Mouse (Mus musculus) heart, embryonic 13.5 days (tissue): ENCODE measurements around the gene Wnt1. TPM values are rescaled to one million over a fixed set of nuclear protein-coding genes. Genes with fewer than 3 reads are reported as not detected.

Source experiments
- ATAC-seq: fragments of 200-750 bp; cut with Nextera tagmentation; 2 replicates; pipeline ENCODE4 v1.8.0; 2017; ENCODE audit warnings: moderate TSS enrichment; ENCODE audit not compliant: insufficient number of reproducible peaks, low FRiP score, low TSS enrichment; ENCODE audit errors: extremely low read depth
- H3K27ac ChIP-seq: fragments of 300-500 bp; sonication (generic); replicated peaks from 2 replicates; pipeline ENCODE4 v1.5.1; 2015; ENCODE audit warnings: moderate library complexity, mild to moderate bottlenecking, inconsistent platforms
- H3K27me3 ChIP-seq: fragments of 300-500 bp; sonication (generic); replicated peaks from 2 replicates; pipeline ENCODE4 v1.6.1; 2015; ENCODE audit warnings: mild to moderate bottlenecking, inconsistent platforms
- H3K36me3 ChIP-seq: fragments of 300-500 bp; sonication (generic); 2 replicates; pipeline ENCODE4 v1.6.1; 2015; ENCODE audit warnings: mild to moderate bottlenecking, inconsistent platforms
- H3K4me1 ChIP-seq: fragments of 300-500 bp; sonication (generic); 2 replicates; pipeline ENCODE4 v1.6.1; 2015; ENCODE audit warnings: inconsistent platforms
- H3K4me2 ChIP-seq: fragments of 300-500 bp; sonication (generic); 2 replicates; pipeline ENCODE4 v1.6.1; 2015; ENCODE audit warnings: inconsistent platforms, mild to moderate bottlenecking, moderate library complexity
- H3K4me3 ChIP-seq: fragments of 300-500 bp; sonication (generic); 2 replicates; pipeline ENCODE4 v1.5.1; 2015; ENCODE audit warnings: moderate library complexity, mild to moderate bottlenecking, inconsistent platforms
- H3K9ac ChIP-seq: fragments of 300-500 bp; sonication (generic); 2 replicates; pipeline ENCODE4 v1.6.1; 2015; ENCODE audit warnings: inconsistent platforms, mild to moderate bottlenecking, moderate library complexity
- H3K9me3 ChIP-seq: fragments of 300-500 bp; sonication (generic); 2 replicates; pipeline ENCODE4 v1.6.1; 2016; ENCODE audit warnings: inconsistent platforms
- WGBS: fragments of 180-500 bp; shearing (Covaris S2); methylation state at CpG from one replicate; pipeline ENCODE4 v1.1.7; 2015; ENCODE audit warnings: mixed read lengths; 5-methylcytosine and 5-hydroxymethylcytosine counted together
- polyA plus RNA-seq: library from polyadenylated mRNA; unstranded; fragments of >200 nt; fragmentation: Nextera tagmentation; extraction: Ambion mirVana; gene quantifications from 2 replicates; pipeline ENCODE4 v1.2.1, GENCODE M21; 2015

Gene Wnt1
- polyA plus RNA-seq, 1 experiment from 2014 or later: not detected

DNA sequence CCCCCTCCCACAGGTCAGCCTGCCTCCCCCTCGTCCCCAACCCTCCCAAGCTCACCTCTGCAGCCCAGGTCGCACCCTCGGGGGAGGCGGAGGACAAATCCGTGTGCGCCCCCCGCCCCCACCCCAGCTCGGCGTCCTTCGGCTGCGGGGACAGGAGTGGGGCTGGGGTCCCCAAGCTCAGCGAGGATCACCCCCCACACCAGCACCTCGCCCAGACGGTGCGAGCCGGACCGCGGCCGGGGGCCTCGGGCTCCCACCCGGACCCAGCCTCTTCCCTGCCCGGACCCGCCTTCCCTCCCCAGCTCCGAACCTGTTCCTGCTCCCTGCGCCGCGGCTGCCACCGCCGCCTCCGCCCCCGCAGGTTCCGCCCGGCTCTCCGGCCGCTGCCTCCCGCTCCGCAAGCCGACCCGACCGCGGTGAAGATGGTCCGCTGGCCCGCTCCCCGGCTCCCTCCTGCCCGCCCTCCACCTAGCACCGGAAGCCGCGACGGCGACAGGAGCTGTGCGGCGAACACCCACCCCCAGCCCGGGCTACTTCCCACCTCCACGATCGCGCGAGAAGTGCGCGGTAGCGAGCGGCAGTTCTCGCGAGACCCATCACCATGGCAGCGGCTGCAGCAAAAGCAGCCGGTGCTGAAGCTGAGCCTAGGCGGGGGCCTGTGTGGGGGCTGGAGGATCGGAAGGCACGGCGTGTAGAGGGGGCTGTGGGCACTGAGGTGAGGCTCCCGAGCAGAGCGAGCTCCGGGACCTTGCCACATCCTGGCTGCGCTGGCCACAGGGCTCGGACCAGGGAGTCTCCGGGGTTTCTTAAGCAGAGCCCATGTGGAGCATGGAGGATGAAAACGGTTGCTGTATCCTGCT is 26.8 kb upstream of the Wnt1 start, which contains the start of gene Arf3:
Gene Arf3 (minus strand): TSS at position 545 of the 860 bp plus-strand sequence.
- Histone ChIP-seq H3K4me3 (peak within 1 kb of the TSS; percentile 99), H3K36me3 (peaks cover 26% of the 10 kb centered on the region), H3K4me1 (peaks cover 18% of the 10 kb centered on the region), H3K4me2 (peak within 1 kb of the TSS; percentile 88), H3K9me3 (no peaks in the 10 kb centered on the region), H3K27ac (peak within 1 kb of the TSS; percentile 84), H3K27me3 (peaks cover 24% of the 10 kb centered on the region), H3K9ac (peak within 1 kb of the TSS; percentile 98)
- WGBS: under 1% methylated on average over 65 of the region's 76 CpGs
- peak; percentile 87 for ATAC-seq

DNA sequence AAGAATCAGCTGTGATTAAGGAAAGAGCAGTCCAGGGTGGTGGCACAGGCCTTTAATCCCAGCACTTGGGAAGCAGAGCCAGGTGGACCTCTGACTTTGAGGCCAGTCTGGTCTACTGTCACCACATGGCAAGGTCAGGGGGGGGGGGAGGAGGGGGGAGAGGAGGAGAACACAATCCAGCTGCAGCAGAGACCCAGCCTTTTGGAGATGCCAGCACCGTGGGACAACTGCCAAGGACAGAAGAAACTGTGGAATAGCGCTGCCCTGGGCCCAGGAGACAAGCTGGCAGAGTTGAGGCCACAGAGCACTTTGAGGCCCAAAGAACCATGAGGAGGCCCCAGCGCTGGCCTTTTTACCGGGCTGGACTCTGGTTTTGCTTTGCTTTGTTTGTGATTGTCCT is 23.7 kb upstream of the Wnt1 start:
- H3K4me3 ChIP-seq: no peak overlapping the region
- no peak overlapping the region for H3K9ac ChIP-seq
- no peak overlapping the region for H3K4me2 ChIP-seq
- H3K9me3 ChIP-seq: no peaks in the 10 kb centered on the region
- peaks cover 17% of the 10 kb centered on the region for H3K4me1 ChIP-seq
- ATAC-seq: no peak
- 59% methylated on average over 4 of the region's 4 CpGs for WGBS
- no peak overlapping the region for H3K27ac ChIP-seq
- peaks cover 53% of the 10 kb centered on the region for H3K27me3 ChIP-seq
- H3K36me3 ChIP-seq: 0 out of 2 replicates have a peak, but pooled peaks cover 2% of the 10 kb centered on the region

DNA sequence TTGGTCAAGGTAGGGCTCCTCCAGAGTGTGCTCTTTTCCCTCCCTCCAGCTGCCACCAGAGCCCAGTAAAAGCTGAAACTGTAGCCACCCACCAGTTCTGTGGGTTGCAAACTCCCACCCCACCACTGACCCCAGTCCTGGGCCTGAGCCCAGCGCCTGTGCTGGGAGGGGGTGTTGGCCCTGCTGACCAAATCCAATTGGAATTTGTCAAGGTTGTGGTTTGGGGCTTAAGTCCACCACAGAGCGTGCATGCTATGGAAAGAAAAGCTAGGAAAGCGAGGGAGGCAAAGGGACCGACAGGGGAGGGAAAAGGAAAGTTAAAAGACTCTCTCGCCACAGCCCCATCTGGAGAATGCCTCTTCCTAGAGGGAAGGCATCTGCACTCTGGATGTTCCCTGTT is 21.4 kb upstream of the Wnt1 start:
- H3K9me3 ChIP-seq: no peaks in the 10 kb centered on the region
- H3K36me3 ChIP-seq: no peaks in the 10 kb centered on the region
- no peak overlapping the region for H3K4me3 ChIP-seq
- WGBS: 23% methylated on average over 5 of the region's 5 CpGs
- peaks cover 77% of the 10 kb centered on the region for H3K27me3 ChIP-seq
- no peak overlapping the region for H3K9ac ChIP-seq
- H3K27ac ChIP-seq: no peak overlapping the region
- H3K4me2 ChIP-seq: no peak overlapping the region
- ATAC-seq: no peak
- H3K4me1 ChIP-seq: peaks cover 17% of the 10 kb centered on the region

DNA sequence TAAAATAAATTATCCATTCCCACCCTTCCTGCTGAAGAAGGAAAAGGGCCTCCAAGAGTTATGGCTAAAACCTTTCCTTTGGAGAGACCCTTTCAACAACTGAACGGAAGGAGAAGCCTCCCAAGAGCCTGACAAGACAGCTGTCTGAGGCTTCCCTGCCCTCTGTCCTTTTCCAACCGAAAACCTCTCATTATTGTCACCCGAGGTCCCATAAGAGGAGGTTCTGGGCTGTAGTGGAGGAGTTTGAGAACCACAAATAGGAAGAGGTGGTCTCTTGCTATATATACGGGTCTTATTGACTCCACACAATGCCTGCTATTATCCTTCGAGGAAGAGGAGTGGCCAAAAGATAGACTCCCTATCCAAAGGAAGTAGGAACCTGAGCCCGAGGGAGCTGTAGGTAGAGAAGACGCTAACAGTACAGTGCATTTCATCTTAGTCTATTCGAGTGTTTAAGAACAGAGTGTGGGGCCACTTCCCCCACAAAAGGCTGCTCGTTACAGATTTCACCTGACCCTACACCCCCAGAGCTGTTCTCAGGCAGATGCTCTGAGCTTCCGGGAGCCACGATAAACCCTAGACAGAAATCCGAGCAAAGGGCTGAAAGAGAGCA is 17.7 kb upstream of the Wnt1 start:
- 8% methylated on average over 12 of the region's 12 CpGs for WGBS
- H3K4me3 ChIP-seq: peak overlapping the region; percentile 51
- H3K9ac ChIP-seq: peak overlapping the region; percentile 62
- no peak for ATAC-seq
- H3K27ac ChIP-seq: no peak overlapping the region
- peaks cover 25% of the 10 kb centered on the region for H3K4me1 ChIP-seq
- peak overlapping the region; percentile 74 for H3K4me2 ChIP-seq
- no peaks in the 10 kb centered on the region for H3K9me3 ChIP-seq
- H3K36me3 ChIP-seq: no peaks in the 10 kb centered on the region
- peaks cover 92% of the 10 kb centered on the region for H3K27me3 ChIP-seq

DNA sequence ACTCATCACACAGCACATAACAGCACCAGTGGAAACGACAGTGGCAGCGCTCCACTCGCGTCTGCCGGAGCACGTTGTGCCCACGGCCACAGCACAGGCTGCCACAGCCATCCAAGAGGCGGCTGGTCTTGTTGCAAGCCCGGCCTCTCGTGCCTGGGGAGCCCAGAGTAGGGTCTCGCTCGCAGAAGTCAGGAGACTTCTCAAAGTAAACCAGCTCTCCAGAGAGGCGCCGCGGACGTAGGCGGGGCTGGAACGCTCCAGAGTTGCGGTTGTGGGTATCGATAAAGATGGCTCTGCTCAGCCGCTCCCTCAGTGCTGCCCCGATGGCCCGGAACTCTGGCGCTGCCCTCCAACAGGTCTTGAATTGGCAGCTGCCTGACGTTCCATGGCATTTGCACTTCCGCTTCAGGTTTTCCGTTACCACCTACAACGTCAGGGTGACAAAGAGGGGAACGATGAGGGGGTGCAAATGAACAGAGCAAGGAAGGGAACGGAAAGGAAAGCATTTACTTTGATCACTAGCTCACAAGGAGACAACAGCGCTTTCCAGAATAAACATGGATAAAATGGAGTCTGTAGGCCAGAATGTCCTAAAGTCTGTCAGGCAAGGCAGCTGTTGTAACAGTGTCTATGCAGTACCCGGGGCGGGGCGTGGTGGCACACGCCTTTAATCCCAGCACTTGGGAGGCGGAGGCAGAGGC is 17.0 kb upstream of the Wnt1 start:
- H3K9ac ChIP-seq: peak overlapping the region; percentile 62
- 3% methylated on average over 36 of the region's 36 CpGs for WGBS
- peaks cover 33% of the 10 kb centered on the region for H3K4me1 ChIP-seq
- H3K27me3 ChIP-seq: peaks cover 99% of the 10 kb centered on the region
- H3K4me3 ChIP-seq: peak overlapping the region; percentile 51
- H3K9me3 ChIP-seq: no peaks in the 10 kb centered on the region
- no peak for ATAC-seq
- H3K4me2 ChIP-seq: peak overlapping the region; percentile 74
- no peak overlapping the region for H3K27ac ChIP-seq
- H3K36me3 ChIP-seq: no peaks in the 10 kb centered on the region

DNA sequence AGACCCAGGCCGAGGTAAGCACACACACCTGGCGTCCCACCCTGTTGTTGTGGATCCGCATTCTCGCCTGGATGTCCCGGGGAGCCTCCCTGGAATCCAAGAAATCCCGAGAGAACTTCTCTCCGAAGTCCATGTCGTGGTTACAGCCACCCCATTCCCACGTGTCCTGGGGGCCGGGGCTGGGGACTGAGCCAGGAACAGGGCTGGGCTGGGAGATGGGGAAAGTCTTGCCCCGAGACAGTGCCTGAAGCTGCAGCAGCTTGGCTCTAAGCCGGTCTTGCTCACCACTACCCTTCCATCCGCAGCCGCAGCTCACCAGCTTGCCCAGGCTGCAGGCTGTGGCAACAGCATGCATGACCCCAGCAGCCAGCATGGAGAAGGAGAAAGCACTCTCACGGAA is 15.6 kb upstream of the Wnt1 start:
- Histone ChIP-seq H3K36me3 (no peaks in the 10 kb centered on the region), H3K27me3 (peaks cover 99% of the 10 kb centered on the region), H3K4me1 (peaks cover 42% of the 10 kb centered on the region), H3K4me2 (no peak overlapping the region), H3K27ac (no peak overlapping the region), H3K9me3 (no peaks in the 10 kb centered on the region), H3K9ac (no peak overlapping the region), H3K4me3 (0 out of 2 replicates have a peak overlapping the region, but pooled peaks have one; percentile 8)
- ATAC-seq: no peak
- WGBS: 13% methylated on average over 15 of the region's 15 CpGs

DNA sequence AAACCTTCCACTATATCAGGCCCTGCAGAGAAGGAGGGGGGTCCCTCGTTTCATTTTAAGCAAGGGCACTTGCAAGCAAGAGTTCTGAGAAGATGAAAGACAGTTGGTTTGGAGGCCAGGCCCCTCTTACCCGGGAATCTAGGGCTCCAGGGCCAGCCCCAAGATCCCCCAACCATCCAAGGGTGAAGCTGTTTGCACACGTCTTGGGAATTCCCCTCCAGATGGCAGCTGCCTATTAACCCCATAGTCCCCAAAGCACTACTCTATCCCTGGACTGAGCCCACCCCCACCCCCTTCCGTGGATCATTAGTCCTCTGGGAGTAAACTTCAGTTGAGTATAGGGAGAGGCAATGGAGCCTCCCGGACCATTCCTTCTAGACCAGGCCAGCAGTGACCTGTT is 14.1 kb upstream of the Wnt1 start:
- Histone ChIP-seq H3K9me3 (no peaks in the 10 kb centered on the region), H3K9ac (no peak overlapping the region), H3K4me1 (peaks cover 50% of the 10 kb centered on the region), H3K27me3 (peaks cover 99% of the 10 kb centered on the region), H3K4me3 (no peak overlapping the region), H3K27ac (no peak overlapping the region), H3K4me2 (no peak overlapping the region), H3K36me3 (no peaks in the 10 kb centered on the region)
- WGBS: 6% methylated on average over 5 of the region's 5 CpGs
- no peak for ATAC-seq

DNA sequence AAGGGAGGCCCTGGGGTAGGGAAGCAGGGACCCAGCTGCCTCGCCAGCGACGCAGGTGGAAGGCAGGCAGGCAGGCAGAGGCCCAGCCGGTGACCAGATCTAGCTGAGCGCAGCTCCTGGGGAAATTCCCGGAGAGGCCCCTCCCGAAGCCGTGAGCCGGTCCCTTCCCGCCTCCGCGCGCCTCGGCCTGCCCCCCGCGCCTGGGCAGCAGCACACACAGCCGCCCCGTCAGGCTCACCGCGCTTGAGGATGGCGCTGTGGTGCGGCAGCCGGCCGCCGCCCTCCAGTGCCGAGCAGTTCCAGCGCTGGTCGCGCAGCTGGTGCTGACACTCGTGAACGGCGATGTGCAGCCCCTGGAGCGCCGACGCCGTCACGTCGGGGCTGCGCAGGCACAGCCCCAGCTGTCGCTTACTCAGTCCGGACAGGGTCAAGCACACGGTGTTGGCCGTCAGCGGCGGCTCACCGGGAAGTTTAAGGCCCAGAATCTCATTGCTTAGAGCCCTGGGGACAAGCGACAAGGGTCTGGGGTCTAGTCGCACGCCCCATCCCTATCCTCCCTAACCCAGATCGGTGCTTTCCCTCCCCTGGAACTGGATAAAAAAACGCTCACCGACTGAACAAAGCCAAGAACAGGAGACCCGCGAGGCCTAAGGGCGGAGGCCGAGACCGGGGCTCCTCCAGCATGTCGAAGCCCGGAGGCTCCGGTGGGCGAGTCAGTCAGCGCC is 13.2 kb upstream of the Wnt1 start:
- H3K9ac ChIP-seq: peak overlapping the region; percentile 37
- peak overlapping the region; percentile 35 for H3K4me3 ChIP-seq
- H3K36me3 ChIP-seq: no peaks in the 10 kb centered on the region
- WGBS: 1% methylated on average over 62 of the region's 62 CpGs
- peaks cover 50% of the 10 kb centered on the region for H3K4me1 ChIP-seq
- H3K27me3 ChIP-seq: peaks cover 100% of the 10 kb centered on the region
- H3K4me2 ChIP-seq: peak overlapping the region; percentile 66
- no peaks in the 10 kb centered on the region for H3K9me3 ChIP-seq
- ATAC-seq: no peak
- H3K27ac ChIP-seq: no peak overlapping the region

DNA sequence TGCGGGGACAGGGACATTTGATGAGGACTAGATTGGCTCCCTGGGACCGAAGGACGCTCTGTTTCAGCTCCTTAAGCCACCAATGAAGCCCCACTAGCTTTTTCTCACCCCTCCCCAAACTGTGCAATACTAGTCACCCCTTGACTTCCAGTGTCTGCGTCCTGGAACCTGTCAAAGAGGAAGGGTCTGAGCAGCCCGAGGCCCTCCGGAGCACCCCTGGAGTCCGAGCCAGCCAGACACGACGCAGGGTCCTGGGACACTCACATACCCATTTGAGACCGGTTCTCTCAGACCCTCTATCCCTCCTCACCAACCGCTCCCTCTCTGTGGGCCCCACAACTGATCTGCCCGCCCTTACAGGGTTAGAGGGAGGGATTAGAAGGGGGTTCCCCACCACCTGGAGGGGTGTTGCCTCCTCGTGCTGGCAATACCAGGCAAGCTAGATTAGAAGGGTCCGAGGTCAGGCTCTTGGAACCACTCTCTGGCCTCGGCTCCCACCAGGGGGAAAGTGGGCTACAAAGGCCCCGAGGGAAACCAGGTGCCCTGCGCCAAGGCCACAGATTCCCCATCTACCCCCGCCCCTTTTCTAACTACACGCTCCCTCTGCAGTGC is 12.5 kb upstream of the Wnt1 start:
- Histone ChIP-seq H3K27ac (no peak overlapping the region), H3K4me3 (peak overlapping the region; percentile 44; the same call in 1 of the 2 replicates), H3K4me2 (peak overlapping the region; percentile 66), H3K36me3 (no peaks in the 10 kb centered on the region), H3K9ac (peak overlapping the region; percentile 37; the same call in 1 of the 2 replicates), H3K9me3 (no peaks in the 10 kb centered on the region), H3K4me1 (peaks cover 48% of the 10 kb centered on the region), H3K27me3 (peaks cover 100% of the 10 kb centered on the region)
- no peak for ATAC-seq
- WGBS: 2% methylated on average over 19 of the region's 19 CpGs

DNA sequence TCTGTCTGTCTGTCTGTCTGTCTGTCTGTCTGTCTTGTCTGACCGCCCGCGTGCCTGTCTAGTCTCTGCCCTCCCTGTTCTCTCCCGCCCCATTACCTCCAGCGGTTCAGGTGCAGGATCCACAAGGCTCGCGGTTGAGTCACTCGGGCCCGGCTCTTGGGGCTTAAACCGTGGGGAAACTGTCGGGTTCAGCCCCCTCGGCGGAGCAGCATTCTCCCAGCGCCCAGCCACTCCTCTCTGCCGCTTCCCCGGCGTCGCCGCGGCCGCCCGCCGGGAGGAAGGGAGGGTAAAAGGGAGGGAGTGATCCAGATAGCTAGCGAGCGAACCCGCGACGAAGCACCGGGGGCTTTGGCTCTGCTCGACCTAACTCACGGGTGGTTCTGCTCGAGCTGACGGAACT is 11.9 kb upstream of the Wnt1 start, which contains the start of gene Wnt10b:
Gene Wnt10b (minus strand): TSS at position 389 of the 400 bp plus-strand sequence.
- H3K4me1 ChIP-seq: peaks cover 41% of the 10 kb centered on the region
- H3K4me2 ChIP-seq: peak within 1 kb of the TSS; percentile 66
- H3K36me3 ChIP-seq: no peaks in the 10 kb centered on the region
- peaks cover 99% of the 10 kb centered on the region for H3K27me3 ChIP-seq
- ATAC-seq: no peak
- under 1% methylated on average over 33 of the region's 33 CpGs for WGBS
- peak within 1 kb of the TSS; percentile 44 for H3K4me3 ChIP-seq
- H3K27ac ChIP-seq: no peak within 1 kb of the TSS
- peak within 1 kb of the TSS; percentile 54 for H3K9ac ChIP-seq
- H3K9me3 ChIP-seq: no peaks in the 10 kb centered on the region
